Mouse (Mus musculus): ENCODE results near the gene Srebf1.

DNA sequence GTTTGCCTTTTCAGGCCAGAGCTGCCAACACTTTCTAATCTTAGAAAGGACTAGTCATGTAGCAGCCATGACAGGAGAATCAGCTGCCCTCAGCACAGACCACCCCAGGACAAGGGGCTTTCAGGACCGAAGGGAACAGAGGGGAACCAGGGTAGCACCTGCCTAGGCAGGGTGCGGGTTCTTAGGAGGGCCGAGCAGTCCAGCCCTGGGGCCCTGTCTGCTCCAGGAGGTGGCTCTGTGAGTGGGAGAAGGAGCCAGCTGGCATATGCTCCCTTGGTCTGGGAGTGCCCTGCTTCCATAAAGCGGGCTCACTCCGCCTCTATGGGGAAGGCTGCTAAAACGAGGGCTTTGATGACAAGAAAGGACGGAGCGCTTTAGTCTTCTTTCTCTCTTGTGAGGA is 10.9 kb upstream of the Srebf1 start:
- no peak for TF ChIP-seq CTCF (IDR thresholded peaks at IDR 0.05; ENCODE audit: control insufficient read depth, insufficient read depth, insufficient read length)
- no peak for TF ChIP-seq MAX (IDR thresholded peaks at IDR 0.05)
- TF ChIP-seq USF1 (IDR thresholded peaks at IDR 0.05; ENCODE audit: low read depth): no peak
- TF ChIP-seq FOSL1 (IDR thresholded peaks at IDR 0.05; ENCODE audit: insufficient read depth, low read length, poor library complexity, severe bottlenecking): no peak
- TF ChIP-seq MYOG (IDR thresholded peaks at IDR 0.05; ENCODE audit: control insufficient read depth, extremely low read depth, insufficient read length): no peak
- TF ChIP-seq CEBPB (IDR thresholded peaks at IDR 0.05; ENCODE audit: low read depth): no peak
- no peak for TF ChIP-seq MYOD1 (IDR thresholded peaks at IDR 0.05; ENCODE audit: control insufficient read depth, insufficient read length, low read depth)

All from C2C12 (cell line).